Mouse (Mus musculus) lung, embryonic 16.5 days (tissue): ENCODE results near the gene Dnase1l2. TPM values are rescaled to one million over a fixed set of nuclear protein-coding genes. Genes with fewer than 3 reads are reported as not detected.

Source experiments
- ATAC-seq: fragments of 200-750 bp; cut with Nextera tagmentation; 2 replicates; pipeline ENCODE4 v1.8.0; 2017; ENCODE audit warnings: low read depth, mild to moderate bottlenecking, moderate library complexity
- H3K27ac ChIP-seq: fragments of 300-500 bp; sonication (generic); 2 replicates; pipeline ENCODE4 v1.5.1; 2014; ENCODE audit warnings: mild to moderate bottlenecking, control low read depth, low read length
- H3K27me3 ChIP-seq: fragments of 300-500 bp; sonication (generic); 2 replicates; pipeline ENCODE4 v1.6.1; 2014; ENCODE audit warnings: low read depth, low read length, mixed read lengths; ENCODE audit not compliant: control insufficient read depth, insufficient read depth
- H3K36me3 ChIP-seq: fragments of 300-500 bp; sonication (generic); 2 replicates; pipeline ENCODE4 v1.6.1; 2014; ENCODE audit warnings: low read length; ENCODE audit not compliant: control insufficient read depth, insufficient read depth
- H3K4me1 ChIP-seq: fragments of 300-500 bp; sonication (generic); replicated peaks from 2 replicates; pipeline ENCODE4 v1.6.1; 2014; ENCODE audit warnings: low read length, mixed read lengths; ENCODE audit not compliant: control insufficient read depth, insufficient read depth
- H3K4me2 ChIP-seq: fragments of 300-500 bp; sonication (generic); 2 replicates; pipeline ENCODE4 v1.6.1; 2014; ENCODE audit warnings: low read depth, low read length, control low read depth
- H3K4me3 ChIP-seq: fragments of 300-500 bp; sonication (generic); 2 replicates; pipeline ENCODE4 v1.5.1; 2014; ENCODE audit warnings: mild to moderate bottlenecking, low read length, control low read depth
- H3K9ac ChIP-seq: fragments of 300-500 bp; sonication (generic); 2 replicates; pipeline ENCODE4 v1.6.1; 2014; ENCODE audit warnings: low read length, control low read depth
- H3K9me3 ChIP-seq: fragments of 300-500 bp; sonication (generic); 2 replicates; pipeline ENCODE4 v1.6.1; 2016; ENCODE audit warnings: low read length; ENCODE audit not compliant: control insufficient read depth
- WGBS: fragments of 180-500 bp; shearing (Covaris S2); extraction: QIAGEN DNeasy Blood & Tissue Kit; methylation state at CpG from one replicate; pipeline ENCODE4 v1.1.7; 2014; 5-methylcytosine and 5-hydroxymethylcytosine counted together
- polyA plus RNA-seq: library from polyadenylated mRNA; unstranded; fragments of >200 nt; fragmentation: Nextera tagmentation; extraction: Ambion mirVana; gene quantifications from 2 replicates; pipeline ENCODE4 v1.2.1, GENCODE M21; 2015

Gene Dnase1l2
- 1.6 and 2.8 TPM in 2 replicates for polyA plus RNA-seq

DNA sequence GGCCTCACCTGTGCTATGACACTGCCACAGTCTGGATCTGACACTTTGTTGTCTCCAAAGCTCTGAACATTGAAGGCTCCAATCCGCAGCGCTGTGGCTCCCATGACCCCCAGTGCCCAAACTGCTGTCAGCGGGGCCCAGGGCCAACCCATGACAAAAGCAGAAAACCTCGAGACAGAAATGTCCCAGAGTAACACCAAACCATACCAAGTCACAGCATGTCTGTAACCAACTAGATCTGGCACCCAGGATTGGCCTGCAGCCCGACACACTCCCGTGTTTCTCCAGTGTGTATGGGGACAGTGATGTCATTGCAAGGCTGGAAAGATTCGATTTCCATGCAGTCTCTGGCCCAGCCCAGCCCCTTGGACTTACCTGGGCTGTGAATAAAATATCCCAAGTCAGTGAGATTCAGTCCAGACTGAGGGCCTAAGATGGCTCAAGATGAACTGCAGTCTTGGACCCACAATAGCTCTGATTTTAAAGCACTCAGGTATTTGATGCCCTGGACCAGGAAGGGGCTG lies at the start of gene Dnase1l2:
Gene Dnase1l2, minus strand, starts transcription at position 474 of the 524 bp plus-strand sequence.
- no peaks in the 10 kb centered on the region for H3K9me3 ChIP-seq
- no peak for ATAC-seq
- H3K4me1 ChIP-seq = no peaks in the 10 kb centered on the region
- no peak within 1 kb of the TSS for H3K4me3 ChIP-seq
- no peak within 1 kb of the TSS for H3K4me2 ChIP-seq
- H3K36me3 ChIP-seq = peaks cover 47% of the 10 kb centered on the region
- H3K27me3 ChIP-seq = no peaks in the 10 kb centered on the region
- H3K9ac ChIP-seq = no peak within 1 kb of the TSS
- 75% methylated on average over 7 of the region's 7 CpGs for WGBS
- H3K27ac ChIP-seq = no peak within 1 kb of the TSS

DNA sequence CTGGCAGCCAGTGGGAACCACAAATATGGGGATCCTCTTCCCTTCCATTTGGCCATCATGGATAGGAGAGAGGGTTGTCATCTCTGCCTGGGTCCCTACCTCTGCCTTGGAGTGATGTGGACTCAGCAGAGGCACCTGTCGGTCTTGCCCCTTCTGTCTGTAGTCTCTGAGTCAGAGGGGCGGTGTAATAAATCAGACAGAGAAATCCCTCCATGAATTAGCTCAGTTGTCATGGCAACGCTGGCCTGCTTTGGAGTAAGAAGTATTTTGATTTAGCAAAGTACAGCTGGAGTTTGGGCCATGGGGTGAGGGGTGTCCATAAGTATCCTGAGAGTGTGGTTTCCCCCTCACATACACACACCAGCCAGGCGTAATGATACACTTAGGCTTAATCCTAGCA lies 47.5 kb upstream of the Dnase1l2 start:
- Histone ChIP-seq H3K27me3 (peaks cover 32% of the 10 kb centered on the region), H3K4me1 (peaks cover 9% of the 10 kb centered on the region), H3K9me3 (no peaks in the 10 kb centered on the region), H3K4me3 (no peak overlapping the region), H3K36me3 (no peaks in the 10 kb centered on the region), H3K27ac (no peak overlapping the region), H3K9ac (no peak overlapping the region), H3K4me2 (no peak overlapping the region)
- ATAC-seq = no peak
- WGBS = 66% methylated on average over 4 of the region's 4 CpGs

DNA sequence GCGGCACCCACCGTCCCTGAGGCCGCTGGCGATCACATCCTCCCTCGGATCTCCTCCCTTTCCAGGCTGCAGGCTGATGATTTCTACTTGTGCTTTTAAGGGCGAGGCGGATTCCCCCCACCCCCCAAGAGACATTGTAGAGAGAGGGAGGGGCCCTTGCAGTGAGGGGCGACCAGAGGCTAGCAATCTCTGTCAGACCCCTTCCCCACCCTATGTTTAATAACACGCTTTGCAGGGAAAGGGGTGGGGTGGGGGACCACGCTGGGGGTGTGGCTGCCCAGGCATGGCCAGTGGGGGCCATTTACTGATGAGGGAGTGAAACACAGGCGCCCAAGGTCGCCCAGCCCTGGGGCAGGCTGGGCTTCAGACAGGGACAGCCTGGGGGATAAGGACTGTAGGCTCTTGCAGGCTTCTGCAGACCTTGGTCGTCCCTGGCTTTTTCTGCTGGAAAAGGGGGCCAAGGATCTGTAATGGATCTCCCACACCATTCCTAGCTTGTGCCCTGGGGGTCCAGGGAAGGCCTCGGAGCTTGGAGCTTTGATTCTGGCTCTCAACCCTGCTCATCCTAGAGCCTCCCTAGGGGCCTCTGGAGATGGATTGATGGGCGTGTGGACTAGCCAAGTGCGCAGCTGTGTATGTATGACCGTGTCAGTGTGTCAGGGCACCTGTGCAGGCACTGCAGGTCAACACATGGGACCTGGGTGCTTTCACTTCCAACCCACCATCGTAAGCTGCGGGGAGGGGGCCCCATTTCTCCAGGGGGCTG lies 46.5 kb upstream of the Dnase1l2 start:
- peak overlapping the region; percentile 100 for H3K4me2 ChIP-seq
- ATAC-seq = 0 out of 2 replicates have a peak, but pooled peaks have one; percentile 24
- peak overlapping the region; percentile 72 for H3K4me3 ChIP-seq
- H3K9me3 ChIP-seq = no peaks in the 10 kb centered on the region
- peak overlapping the region; percentile 74 for H3K9ac ChIP-seq
- H3K4me1 ChIP-seq = peaks cover 9% of the 10 kb centered on the region
- H3K27me3 ChIP-seq = peaks cover 32% of the 10 kb centered on the region
- no peak overlapping the region for H3K27ac ChIP-seq
- no peaks in the 10 kb centered on the region for H3K36me3 ChIP-seq
- 19% methylated on average over 19 of the region's 19 CpGs for WGBS

- peak; percentile 74 for ATAC-seq
- H3K4me1 ChIP-seq = peaks cover 9% of the 10 kb centered on the region
- H3K4me3 ChIP-seq = peak overlapping the region; percentile 72
- WGBS = under 1% methylated on average over 44 of the region's 81 CpGs
- peak overlapping the region; percentile 74 for H3K9ac ChIP-seq
- no peaks in the 10 kb centered on the region for H3K36me3 ChIP-seq
- H3K9me3 ChIP-seq = no peaks in the 10 kb centered on the region
- H3K27ac ChIP-seq = no peak overlapping the region
- peaks cover 32% of the 10 kb centered on the region for H3K27me3 ChIP-seq
- H3K4me2 ChIP-seq = peak overlapping the region; percentile 100
These were observed 45.9 kb upstream of the Dnase1l2 start for GRCm38 (mm10) chr17:24488662-24489264.

- WGBS = under 1% methylated on average over 37 of the region's 45 CpGs
- ATAC-seq = peak; percentile 57
These were observed 45.3 kb upstream of the Dnase1l2 start, which contains the start of gene Caskin1 for GRCm38 (mm10) chr17:24488186-24488661. Gene Caskin1, plus strand, starts transcription at chr17:24488601.

DNA sequence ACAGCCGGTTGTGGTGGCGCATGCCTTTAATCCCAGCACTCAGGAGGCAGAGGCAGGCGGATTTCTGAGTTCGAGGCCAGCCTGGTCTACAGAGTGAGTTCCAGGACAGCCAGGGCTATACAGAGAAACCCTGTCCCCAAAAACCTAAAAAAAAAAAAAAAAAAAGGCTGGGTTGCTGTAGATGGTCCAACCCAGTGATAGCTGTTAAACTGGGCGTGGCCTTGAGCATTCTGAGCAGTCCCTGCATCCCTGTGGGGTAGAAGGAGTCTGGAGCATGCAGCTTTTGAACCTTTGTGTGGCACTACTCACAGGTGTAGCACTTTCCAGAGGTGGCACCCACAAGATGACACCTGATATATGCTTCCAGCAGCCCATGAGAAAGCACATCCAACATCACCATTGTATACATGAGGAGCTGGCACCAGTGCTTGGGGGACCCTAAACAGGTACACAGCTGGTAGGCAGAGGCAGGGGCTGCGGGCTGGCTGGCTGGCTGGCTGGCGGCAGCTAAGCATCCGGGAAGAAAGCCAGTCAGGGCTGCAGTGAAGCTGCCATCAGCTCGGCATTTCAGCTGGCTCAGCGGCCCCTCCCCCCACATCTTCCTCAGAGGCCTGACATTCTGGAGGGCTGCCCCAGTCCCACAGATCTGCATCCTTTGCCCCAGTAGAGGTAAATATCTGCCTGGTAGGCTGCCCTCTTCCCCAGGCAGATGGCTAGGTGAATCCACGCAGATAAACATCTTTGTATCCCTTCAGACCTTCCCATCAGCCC lies 42.4 kb upstream of the Dnase1l2 start:
- H3K36me3 ChIP-seq = no peaks in the 10 kb centered on the region
- no peaks in the 10 kb centered on the region for H3K9me3 ChIP-seq
- H3K4me2 ChIP-seq = no peak overlapping the region
- H3K4me3 ChIP-seq = no peak overlapping the region
- ATAC-seq = no peak
- H3K27me3 ChIP-seq = peaks cover 30% of the 10 kb centered on the region
- WGBS = 48% methylated on average over 11 of the region's 11 CpGs
- no peak overlapping the region for H3K9ac ChIP-seq
- H3K4me1 ChIP-seq = peaks cover 9% of the 10 kb centered on the region
- H3K27ac ChIP-seq = no peak overlapping the region

More at GRCm38 (mm10) chr17:24488186-24488661, 45.3 kb upstream of the Dnase1l2 start, which contains the start of gene Caskin1:
- Histone ChIP-seq H3K36me3 (no peaks in the 10 kb centered on the region), H3K4me3 (peak within 1 kb of the TSS; percentile 72), H3K27ac (no peak within 1 kb of the TSS), H3K27me3 (peaks cover 32% of the 10 kb centered on the region), H3K4me1 (peaks cover 9% of the 10 kb centered on the region), H3K9ac (peak within 1 kb of the TSS; percentile 74), H3K4me2 (peak within 1 kb of the TSS; percentile 100), H3K9me3 (no peaks in the 10 kb centered on the region)

DNA sequence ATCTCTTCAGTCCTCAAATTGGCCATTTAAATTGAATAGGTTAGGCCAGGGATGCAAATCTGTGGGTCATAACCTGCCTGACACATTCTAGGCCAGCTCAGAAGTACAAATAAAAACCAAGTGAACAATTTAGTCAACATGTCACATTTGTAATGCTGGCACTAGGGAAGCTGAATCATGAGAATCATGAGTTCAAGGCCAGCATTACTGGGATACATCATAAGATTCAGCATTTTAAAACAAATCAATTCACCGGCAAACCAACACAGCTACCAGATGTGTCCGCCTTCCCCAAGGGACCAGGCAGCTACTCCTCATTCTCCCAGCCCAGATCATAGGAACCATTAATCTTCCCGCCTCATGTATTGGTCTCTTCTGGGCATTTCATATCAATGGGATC lies 40.6 kb upstream of the Dnase1l2 start:
- H3K27ac ChIP-seq = no peak overlapping the region
- ATAC-seq = no peak
- WGBS = 80% methylated on average over 3 of the region's 3 CpGs

DNA sequence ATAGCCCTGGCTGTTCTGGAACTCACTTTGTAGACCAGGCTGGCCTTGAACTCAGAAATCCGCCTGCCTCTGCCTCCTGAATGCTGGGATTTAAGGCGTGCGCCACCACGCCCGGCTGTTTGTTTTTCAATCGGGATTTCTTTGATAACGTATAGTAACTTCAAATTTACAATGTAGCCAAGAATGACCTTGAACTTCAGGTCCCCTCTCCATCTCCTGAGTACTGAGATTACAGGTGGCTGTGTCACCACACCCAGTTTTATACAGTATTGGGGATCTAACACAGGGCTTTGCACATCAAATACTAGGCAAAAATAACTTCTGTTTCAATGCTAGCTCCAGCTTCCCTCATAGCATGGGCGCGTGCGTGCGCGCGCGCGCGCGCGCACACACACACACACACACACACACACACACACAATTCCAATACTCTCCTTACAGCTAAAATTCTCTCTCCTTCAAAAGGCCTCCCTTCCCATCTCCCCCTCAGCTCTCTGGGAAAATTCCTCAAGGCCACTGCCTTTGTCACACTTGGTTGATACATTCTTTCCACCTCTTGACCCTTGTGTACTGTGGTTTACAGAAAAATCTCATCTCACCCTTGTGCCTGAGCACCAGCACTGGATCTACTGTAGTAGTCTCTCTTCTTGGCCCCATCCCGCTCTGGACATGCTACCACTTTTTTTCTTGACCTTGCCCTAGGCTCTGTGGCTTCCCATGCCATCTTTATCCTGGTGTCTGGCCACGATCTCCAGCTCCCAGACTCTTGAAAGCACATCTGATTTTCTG lies 38.3 kb upstream of the Dnase1l2 start:
- Histone ChIP-seq H3K9me3 (no peaks in the 10 kb centered on the region), H3K4me2 (no peak overlapping the region), H3K9ac (no peak overlapping the region), H3K4me3 (no peak overlapping the region), H3K27me3 (no peaks in the 10 kb centered on the region), H3K27ac (no peak overlapping the region), H3K4me1 (peaks cover 10% of the 10 kb centered on the region), H3K36me3 (peaks cover 7% of the 10 kb centered on the region)
- no peak for ATAC-seq
- WGBS = 90% methylated on average over 20 of the region's 20 CpGs

More for the DNA sequence above, 40.6 kb upstream of the Dnase1l2 start:
- Histone ChIP-seq H3K4me1 (peaks cover 8% of the 10 kb centered on the region), H3K4me2 (no peak overlapping the region), H3K4me3 (no peak overlapping the region), H3K9me3 (no peaks in the 10 kb centered on the region), H3K27me3 (peaks cover 14% of the 10 kb centered on the region), H3K9ac (no peak overlapping the region), H3K36me3 (no peaks in the 10 kb centered on the region)
